In genomic region chr1:188772516-188773229, GRCm38 (mm10) we compare ENCODE assay signal across 27 mouse cellular contexts.
DNase-seq lines count a peak whose midpoint lies in the region; ATAC-seq and TF ChIP-seq lines count a peak whose summit lies in the region.
"Had no signal": no experiment of that assay in that cellular context is flagged by ENCODE, and none has a peak within 500 bp of the region (broad histone marks: within the 10 kb centered on the region; RNA-seq: fewer than 3 reads in every experiment).

No protein-coding gene starts in this region.

- no peaks in the 10 kb centered on the region for H3K9me3 ChIP-seq in forebrain, embryonic 14.5 days (replicated peaks; ENCODE audit: control insufficient read depth, low read length)
- H3K9me3 ChIP-seq in forebrain, embryonic 12.5 days: 0 out of 2 replicates have a peak, but pooled peaks cover 4% of the 10 kb centered on the region
- no peaks in the 10 kb centered on the region for H3K9me3 ChIP-seq in ES-E14 (ENCODE audit: control insufficient read depth, insufficient read depth, low read depth, low read length)
- no peaks in the 10 kb centered on the region for H3K9me3 ChIP-seq in limb, embryonic 10.5 days (replicated peaks)
- no peaks in the 10 kb centered on the region for H3K9me3 ChIP-seq in heart, embryonic 11.5 days (replicated peaks; ENCODE audit: control insufficient read depth, low read length)
- H3K9me3 ChIP-seq: embryonic facial prominence, embryonic 13.5 days; forebrain, embryonic 13.5 days; heart, embryonic 10.5 days; hindbrain, embryonic 13.5 days; intestine, embryonic 15.5 days had no signal

- no peak overlapping the region for H3K27ac ChIP-seq in forebrain, embryonic 14.5 days (ENCODE audit: low read depth, low read length)
- H3K27ac ChIP-seq in forebrain, embryonic 12.5 days: no peak overlapping the region
- H3K27ac ChIP-seq in ES-E14 (ENCODE audit: insufficient read depth, low read depth, low read length, poor library complexity, severe bottlenecking): no peak overlapping the region
- H3K27ac ChIP-seq in limb, embryonic 10.5 days: peak overlapping the region; percentile 76; the same call in 1 of the 2 replicates
- no peak overlapping the region for H3K27ac ChIP-seq in heart, embryonic 11.5 days (ENCODE audit: low read depth, low read length)
- H3K27ac ChIP-seq: forebrain, embryonic 13.5 days; heart, adult 2 months; heart, embryonic 10.5 days; hindbrain, embryonic 10.5 days; hindbrain, embryonic 13.5 days; intestine, embryonic 15.5 days had no signal

- no peak overlapping the region for H3K4me2 ChIP-seq in forebrain, embryonic 14.5 days (ENCODE audit: low read length)
- H3K4me2 ChIP-seq in forebrain, embryonic 12.5 days: no peak overlapping the region
- H3K4me2 ChIP-seq in heart, embryonic 11.5 days: no peak overlapping the region
- H3K4me2 ChIP-seq: embryonic facial prominence, embryonic 13.5 days; forebrain, embryonic 13.5 days; hindbrain, embryonic 13.5 days; intestine, embryonic 15.5 days had no signal

- no peaks in the 10 kb centered on the region for H3K27me3 ChIP-seq in forebrain, embryonic 14.5 days (replicated peaks; ENCODE audit: control insufficient read depth, insufficient read depth, low read length)
- no peaks in the 10 kb centered on the region for H3K27me3 ChIP-seq in forebrain, embryonic 12.5 days
- H3K27me3 ChIP-seq in limb, embryonic 10.5 days (ENCODE audit: low read depth, poor library complexity, severe bottlenecking): no peaks in the 10 kb centered on the region
- no peaks in the 10 kb centered on the region for H3K27me3 ChIP-seq in heart, embryonic 11.5 days (ENCODE audit: control insufficient read depth, insufficient read depth, low read length)
- H3K27me3 ChIP-seq: CH12.LX; embryonic facial prominence, embryonic 13.5 days; forebrain, embryonic 13.5 days; hindbrain, embryonic 13.5 days; intestine, embryonic 15.5 days; Patski had no signal

- H3K4me3 ChIP-seq in forebrain, embryonic 14.5 days (ENCODE audit: low read depth, low read length): no peak overlapping the region
- no peak overlapping the region for H3K4me3 ChIP-seq in forebrain, embryonic 12.5 days (replicated peaks)
- no peak overlapping the region for H3K4me3 ChIP-seq in ES-E14 (ENCODE audit: insufficient read depth in 1 of 2, low read depth in 1 of 2, low read length in 2 of 2, poor library complexity in 1 of 2, severe bottlenecking in 1 of 2)
- no peak overlapping the region for H3K4me3 ChIP-seq in limb, embryonic 10.5 days
- no peak overlapping the region for H3K4me3 ChIP-seq in heart, embryonic 11.5 days (ENCODE audit: low read depth, low read length)
- H3K4me3 ChIP-seq: embryonic facial prominence, embryonic 13.5 days; erythroblast, embryonic 14.5 days; forebrain, embryonic 13.5 days; heart, adult 2 months; heart, embryonic 10.5 days; hindbrain, embryonic 10.5 days; hindbrain, embryonic 13.5 days; intestine, embryonic 15.5 days had no signal

- no peak for TF ChIP-seq CTCF in brain, embryonic 14.5 days (IDR thresholded peaks at IDR 0.05; ENCODE audit: borderline replicate concordance, extremely low read depth, insufficient read depth, insufficient read length)

- ATAC-seq in forebrain, embryonic 14.5 days: no peak
- no peak for ATAC-seq in forebrain, embryonic 12.5 days (ENCODE audit: low FRiP score)
- ATAC-seq in heart, embryonic 11.5 days (replicated peaks; ENCODE audit: insufficient number of reproducible peaks, low FRiP score, low TSS enrichment): no peak
- ATAC-seq: forebrain, embryonic 13.5 days; hindbrain, embryonic 16.5 days; intestine, embryonic 15.5 days; Patski had no signal

- DNase-seq in forebrain, embryonic 14.5 days (ENCODE audit: low spot score): peak; percentile 60
- DNase-seq in ES-E14 (ENCODE audit: low read depth, low spot score): no peak
- DNase-seq in brain, embryonic 14.5 days (ENCODE audit: low read depth): peak; percentile 72
- DNase-seq in limb, embryonic 10.5 days (ENCODE audit: low spot score): no peak
- DNase-seq in heart, postnatal 36 days: no peak
- DNase-seq: adrenal gland, postnatal 10 days; adrenal gland, postnatal 36 days; B cell, adult 2 months; cerebellum, adult 18-20 months; cerebellum, adult 9-10 months; cerebellum, postnatal 25 days; gastrocnemius, postnatal 10 days; gastrocnemius, postnatal 36 days; heart, adult 2 months; kidney, adult 11 months had no signal

- intact Hi-C loops in heart, postnatal 36 days (cut with DNase I): no loop called here

- no peak overlapping the region for H3K9ac ChIP-seq in forebrain, embryonic 14.5 days (ENCODE audit: low read length)
- no peak overlapping the region for H3K9ac ChIP-seq in forebrain, embryonic 12.5 days
- H3K9ac ChIP-seq in ES-E14 (ENCODE audit: insufficient read depth, low read depth, low read length, poor library complexity, severe bottlenecking): no peak overlapping the region
- H3K9ac ChIP-seq in heart, embryonic 11.5 days (ENCODE audit: low read depth, low read length): no peak overlapping the region
- H3K9ac ChIP-seq: embryonic facial prominence, embryonic 13.5 days; forebrain, embryonic 13.5 days; hindbrain, embryonic 13.5 days; intestine, embryonic 15.5 days had no signal

- WGBS in forebrain, embryonic 14.5 days: 77% methylated on average over 7 of the region's 7 CpGs
- WGBS in forebrain, embryonic 12.5 days: 91% methylated on average over 7 of the region's 7 CpGs
- WGBS in limb, embryonic 10.5 days: 95% methylated on average over 7 of the region's 7 CpGs
- WGBS in heart, embryonic 11.5 days (ENCODE audit: insufficient replicate concordance): 78% methylated on average over 7 of the region's 7 CpGs

- H3K36me3 ChIP-seq in forebrain, embryonic 14.5 days (ENCODE audit: control insufficient read depth, insufficient read depth, low read length): no peaks in the 10 kb centered on the region
- H3K36me3 ChIP-seq in forebrain, embryonic 12.5 days (replicated peaks): no peaks in the 10 kb centered on the region
- H3K36me3 ChIP-seq in ES-E14 (ENCODE audit: control insufficient read depth, insufficient read depth, low read length, poor library complexity, severe bottlenecking): no peaks in the 10 kb centered on the region
- H3K36me3 ChIP-seq in limb, embryonic 10.5 days: no peaks in the 10 kb centered on the region
- H3K36me3 ChIP-seq in heart, embryonic 11.5 days (ENCODE audit: control insufficient read depth, insufficient read depth, low read length): no peaks in the 10 kb centered on the region
- H3K36me3 ChIP-seq: embryonic facial prominence, embryonic 13.5 days; heart, embryonic 10.5 days; hindbrain, embryonic 10.5 days; hindbrain, embryonic 13.5 days; intestine, embryonic 15.5 days had no signal

- H3K4me1 ChIP-seq in forebrain, embryonic 14.5 days (ENCODE audit: control insufficient read depth, insufficient read depth, low read length): no peaks in the 10 kb centered on the region
- no peaks in the 10 kb centered on the region for H3K4me1 ChIP-seq in forebrain, embryonic 12.5 days
- no peaks in the 10 kb centered on the region for H3K4me1 ChIP-seq in ES-E14 (ENCODE audit: control insufficient read depth in 2 of 2, insufficient read depth in 2 of 2, low read length in 2 of 2, poor library complexity in 1 of 2)
- H3K4me1 ChIP-seq in limb, embryonic 10.5 days: peaks cover 20% of the 10 kb centered on the region
- H3K4me1 ChIP-seq in heart, embryonic 11.5 days (ENCODE audit: control insufficient read depth, insufficient read depth, low read length): no peaks in the 10 kb centered on the region
- H3K4me1 ChIP-seq: forebrain, embryonic 13.5 days; heart, embryonic 10.5 days; hindbrain, embryonic 10.5 days; hindbrain, embryonic 13.5 days; intestine, embryonic 15.5 days had no signal

- in situ Hi-C loops in ES-E14 (cut with MboI; ENCODE audit: low sequenced_read_pairs in 2 of 2, unreplicated experiment in 2 of 2): no loop called here

- no peak for TF ChIP-seq POLR2A in brain, embryonic 14.5 days (IDR thresholded peaks at IDR 0.05; ENCODE audit: borderline replicate concordance, extremely low read depth, insufficient read depth, insufficient read length, poor library complexity, severe bottlenecking)

TF ChIP-seq in ES-E14, 5 proteins besides CTCF, POLR2A, EP300 and RAD21:
- TF ChIP-seq ZNF384 (IDR thresholded peaks at IDR 0.05; ENCODE audit: low read depth, low read length): no peak
- no peak for TF ChIP-seq ZC3H11A (IDR thresholded peaks at IDR 0.05; ENCODE audit: borderline replicate concordance, low read depth, low read length)
- TF ChIP-seq MAFK (IDR thresholded peaks at IDR 0.05; ENCODE audit: insufficient read depth, low read depth, low read length): peak; percentile 61; the same call in 1 of the 2 replicates
- no peak for TF ChIP-seq HCFC1 (IDR thresholded peaks at IDR 0.05; ENCODE audit: borderline replicate concordance, insufficient read depth, low read length)

Comparison
In these comparisons a context has a peak if more than half of its experiments do, and no peak if none do; other contexts are left out.
1. DNase-seq: peak in forebrain, embryonic 14.5 days (single experiment) and brain, embryonic 14.5 days (single experiment); none in ES-E14 (single experiment), limb, embryonic 10.5 days (single experiment) and heart, postnatal 36 days (0 of 2).